Mouse (Mus musculus) heart, postnatal 0 days (tissue): Measurements from ENCODE around the gene Psmg3.

ENCODE experiments used
- CTCF ChIP-seq: IDR thresholded peaks from 2 replicates; pipeline ENCODE4 v1.5.1; 2016; ENCODE audit warnings: antibody characterized with exemption, control low read depth, low read depth
- EP300 ChIP-seq: IDR thresholded peaks from 2 replicates; pipeline ENCODE4 v1.6.1; 2016; ENCODE audit warnings: antibody characterized with exemption, low read depth

- TF ChIP-seq CTCF (no peak), EP300 (no peak)
Measured at GRCm38 (mm10) chr5:139813126-139813490, 13.6 kb downstream of the Psmg3 start.
